Mouse (Mus musculus) layer of hippocampus, adult 18-20 months (tissue): ENCODE data around the gene Fstl1. TPM values are rescaled to one million over a fixed set of nuclear protein-coding genes. Genes with fewer than 3 reads are reported as not detected.

Experiments used
- DNase-seq, 2 experiments: peaks; one replicate each; pipeline ENCODE4 v3.0.0; 2022; ENCODE audit warnings: low spot score in 2 of 2
- total RNA-seq, 2 experiments: library from RNA; stranded (reverse); gene quantifications; 2 replicates each; pipeline ENCODE4 v1.2.3; 2021

Fstl1 gene
- total RNA-seq, 2 experiments from 2014 or later = 31.3 to 34.0 TPM

DNA sequence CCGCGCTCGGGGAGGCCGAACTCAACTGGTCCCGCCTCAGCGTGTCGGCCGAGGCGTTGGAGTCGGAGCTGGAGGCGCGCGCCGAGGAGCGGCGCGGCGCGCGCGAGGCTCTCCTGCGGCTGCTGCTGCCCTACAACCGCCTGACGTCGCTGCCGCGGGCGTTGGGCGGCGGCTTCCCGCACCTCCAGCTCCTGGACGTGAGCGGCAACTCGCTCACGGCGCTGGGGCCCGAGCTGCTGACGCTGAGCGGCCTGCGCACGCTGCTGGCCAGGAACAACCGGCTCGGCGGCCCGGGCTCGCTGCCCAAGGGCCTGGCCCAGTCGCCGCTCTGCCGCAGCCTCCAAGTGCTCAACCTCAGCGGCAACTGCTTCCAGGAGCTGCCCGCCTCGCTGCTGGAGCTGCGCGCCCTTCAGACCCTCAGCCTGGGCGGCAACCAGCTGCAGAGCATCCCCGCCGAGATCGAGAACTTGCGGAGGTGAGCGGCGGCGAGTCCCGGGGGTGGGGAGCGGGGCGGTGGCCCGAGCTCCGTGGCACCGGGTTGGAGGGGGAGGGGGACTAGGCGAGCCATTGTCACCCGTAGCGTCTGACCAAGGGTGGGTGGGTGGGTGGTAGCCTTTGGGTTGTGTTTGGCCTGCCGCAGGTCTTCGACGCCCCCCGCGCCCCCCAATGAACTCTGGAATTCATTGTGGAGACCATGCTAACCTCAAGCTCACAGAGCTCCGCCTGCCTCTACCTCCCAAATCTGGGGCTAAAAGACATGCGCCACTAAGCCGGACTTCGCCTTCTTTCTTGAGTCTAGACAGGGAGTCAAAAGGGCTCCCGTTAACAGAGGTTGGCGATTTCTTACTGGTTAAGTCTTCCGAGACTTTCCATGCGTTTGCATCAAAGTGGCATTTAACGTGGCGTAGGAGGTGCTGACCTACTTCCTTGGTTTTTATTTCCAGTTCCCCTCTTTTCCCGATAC is 92.1 kb downstream of the Fstl1 start:
- DNase-seq = peak in 1 of 2 experiments; percentile 28

DNA sequence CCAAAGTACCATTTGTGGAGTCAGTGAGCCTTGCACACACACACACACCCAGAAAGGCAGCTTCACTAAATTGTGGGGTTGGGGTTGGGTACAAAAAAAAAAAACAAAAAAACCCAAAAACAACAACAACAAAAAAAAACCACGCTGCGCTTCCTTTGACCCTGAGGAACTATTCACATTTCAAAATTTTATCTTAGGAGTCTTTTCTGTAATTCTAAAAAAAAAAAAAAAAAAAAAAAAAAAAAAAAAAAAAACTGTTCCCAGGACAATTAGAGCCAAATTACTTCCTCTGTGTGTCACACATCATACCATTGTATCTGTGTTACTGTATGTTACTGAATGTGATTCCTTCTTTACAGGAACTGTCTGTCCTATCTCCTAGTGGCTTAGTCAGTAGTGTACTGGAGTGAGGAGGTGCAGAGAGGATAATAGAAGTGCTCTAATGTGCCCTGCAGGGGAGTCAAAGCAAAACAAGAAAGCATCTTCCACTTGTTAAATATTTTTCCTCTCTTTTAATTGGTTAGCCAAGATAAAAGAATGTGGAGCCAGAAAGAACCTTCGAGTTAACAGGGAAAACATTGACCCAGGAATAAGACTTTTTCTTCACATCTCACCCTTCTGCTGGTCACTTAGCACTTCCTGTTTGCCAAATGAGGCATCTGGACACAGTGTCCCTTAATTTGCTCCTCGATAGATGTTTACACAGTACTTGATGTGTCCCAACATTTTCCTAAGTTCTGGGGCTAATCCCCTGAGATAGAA is 93.0 kb downstream of the Fstl1 start:
- DNase-seq = no peak

DNA sequence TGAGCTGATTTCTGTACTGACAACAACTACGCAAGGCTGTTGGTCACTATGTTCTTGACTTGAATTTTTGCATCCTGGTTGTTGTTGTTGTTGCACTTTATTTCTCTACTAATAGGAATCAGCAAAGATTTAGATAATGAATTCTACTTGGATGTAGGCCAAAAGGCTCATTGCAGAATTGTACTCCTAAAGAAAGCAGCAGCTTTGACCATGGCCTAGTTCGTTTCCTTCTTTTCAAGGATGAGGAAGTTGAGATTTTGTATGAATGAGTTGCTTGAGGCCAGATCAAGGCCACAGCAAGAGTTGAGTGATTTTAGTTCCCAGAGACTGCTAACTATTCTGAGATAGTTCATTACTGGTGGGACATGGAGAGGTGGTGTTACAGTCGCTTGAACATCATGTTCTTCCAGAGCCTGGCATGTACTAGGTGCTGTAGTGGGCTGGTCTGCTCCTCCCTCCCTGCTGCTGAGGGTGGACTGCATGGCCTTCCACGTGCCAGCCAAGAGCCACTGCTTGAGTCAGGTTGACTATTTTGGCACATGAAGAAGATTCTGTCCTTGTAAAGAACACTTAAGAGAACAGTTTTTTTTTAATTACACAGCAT is 94.5 kb downstream of the Fstl1 start:
- peak in 1 of 2 experiments; percentile 25 for DNase-seq

GRCm38 (mm10) chr16:37874501-37875235 is 98.0 kb downstream of the Fstl1 start:
- no peak for DNase-seq

- DNase-seq = no peak
Measured at GRCm38 (mm10) chr16:37877406-37877805, 100.7 kb downstream of the Fstl1 start.

- no peak for DNase-seq
Measured at GRCm38 (mm10) chr16:37878951-37879505, 102.4 kb downstream of the Fstl1 start.

DNA sequence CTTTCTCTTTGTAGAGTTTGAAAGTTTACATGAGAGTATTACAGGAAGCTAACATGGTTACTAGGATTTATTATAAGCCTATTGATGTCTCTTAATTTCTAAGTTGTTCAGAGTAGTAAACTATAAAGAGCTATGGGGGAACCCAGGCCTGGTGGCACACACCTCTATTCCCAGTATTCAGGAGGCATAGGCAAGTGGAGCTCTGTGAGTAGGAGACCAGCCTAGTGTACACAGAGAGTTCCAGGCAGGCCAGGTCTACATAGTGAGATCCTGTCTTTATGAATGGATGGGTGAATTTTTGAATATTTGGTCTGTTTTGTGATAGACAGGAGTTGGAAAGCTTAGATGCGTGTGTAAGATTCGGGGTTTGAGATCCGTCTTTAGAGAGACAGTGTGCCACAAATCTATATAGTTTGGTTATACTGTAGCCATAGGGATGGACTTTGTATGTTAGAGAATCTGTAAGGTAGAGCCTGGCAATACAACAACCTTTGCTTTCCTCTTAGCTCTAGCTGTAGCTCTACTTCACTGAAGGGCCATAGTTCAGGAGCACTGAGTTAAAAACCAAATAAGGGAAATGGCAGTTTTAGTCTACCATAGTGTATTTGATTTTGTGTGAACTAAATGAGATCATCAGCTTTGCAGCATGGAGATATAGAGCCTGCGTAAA is 103.2 kb downstream of the Fstl1 start:
- no peak for DNase-seq

- DNase-seq = no peak
Measured at GRCm38 (mm10) chr16:37881168-37881567, 104.5 kb downstream of the Fstl1 start.

Other genes with a start within 250 kb of the Fstl1 start
- 10 to 100 TPM; 16.5 to 17.5 TPM for gene Gtf2e1, start 237.1 kb upstream of the Fstl1 start, total RNA-seq
- 1 to 10 TPM; 8.1 to 8.6 TPM for gene Rabl3, start 237.0 kb upstream of the Fstl1 start, total RNA-seq
- not detected for gene Hgd, start 196.7 kb upstream of the Fstl1 start, total RNA-seq
- 10 to 100 TPM; 83.3 to 85.1 TPM for gene Ndufb4, start 122.4 kb upstream of the Fstl1 start, total RNA-seq
- gene Gm36028, start 84.3 kb downstream of the Fstl1 start, total RNA-seq = under 1 TPM in 1 of 2 experiments, not detected in 1; 0.40 TPM
- gene Lrrc58, start 91.5 kb downstream of the Fstl1 start, total RNA-seq = 100 to 1,000 TPM; 101 to 105 TPM
- gene Gpr156, start 139.6 kb downstream of the Fstl1 start, total RNA-seq = under 1 TPM; 0.45 to 0.76 TPM